Mouse (Mus musculus) lung, postnatal 14 days (tissue): Measurements from ENCODE around the gene Cmya5.
"Not testable (repeated sequence)": the region's sequence is repeated elsewhere in the genome, so short reads cannot be mapped to it uniquely, and the experiment has no call there.

ENCODE experiments used
- DNase-seq: peaks from one replicate; pipeline ENCODE4 v3.0.0; 2021

Cmya5 gene

GRCm38 (mm10) chr13:93144336-93145167, at the start of gene Cmya5:
Gene Cmya5 (minus strand): TSS chr13:93144724.
- peak; percentile 94 for DNase-seq

GRCm38 (mm10) chr13:93192646-93193026, 48.1 kb upstream of the Cmya5 start:
- DNase-seq: no peak

GRCm38 (mm10) chr13:93191831-93192645, 47.5 kb upstream of the Cmya5 start, which contains the start of gene Tent2:
Gene Tent2 (minus strand): TSS chr13:93192385.
- DNase-seq: peak; percentile 94

GRCm38 (mm10) chr13:93189416-93189815, 44.9 kb upstream of the Cmya5 start:
- no peak for DNase-seq

GRCm38 (mm10) chr13:93188738-93189137, 44.2 kb upstream of the Cmya5 start:
- no peak for DNase-seq

GRCm38 (mm10) chr13:93187792-93188191, 43.3 kb upstream of the Cmya5 start:
- DNase-seq: not testable (repeated sequence)

- no peak for DNase-seq
These were observed 35.8 kb upstream of the Cmya5 start for GRCm38 (mm10) chr13:93180351-93180750.

- no peak for DNase-seq
These were observed 35.0 kb upstream of the Cmya5 start for GRCm38 (mm10) chr13:93179522-93179921.

- no peak for DNase-seq
These were observed 33.0 kb upstream of the Cmya5 start for GRCm38 (mm10) chr13:93177571-93177970.

GRCm38 (mm10) chr13:93163303-93163702, 18.8 kb upstream of the Cmya5 start:
- no peak for DNase-seq

- DNase-seq: no peak
These were observed 17.9 kb upstream of the Cmya5 start for GRCm38 (mm10) chr13:93162456-93162855.

GRCm38 (mm10) chr13:93158261-93158660, 13.7 kb upstream of the Cmya5 start:
- no peak for DNase-seq

GRCm38 (mm10) chr13:93153280-93153679, 8.8 kb upstream of the Cmya5 start:
- no peak for DNase-seq

- DNase-seq: no peak
These were observed 673 bp downstream of the Cmya5 start for GRCm38 (mm10) chr13:93143819-93144283.

GRCm38 (mm10) chr13:93141184-93141583, 3.3 kb downstream of the Cmya5 start:
- no peak for DNase-seq

GRCm38 (mm10) chr13:93138059-93138458, 6.5 kb downstream of the Cmya5 start:
- DNase-seq: peak; percentile 34

GRCm38 (mm10) chr13:93137098-93137497, 7.4 kb downstream of the Cmya5 start:
- DNase-seq: no peak

GRCm38 (mm10) chr13:93136251-93136650, 8.3 kb downstream of the Cmya5 start:
- DNase-seq: no peak

GRCm38 (mm10) chr13:93135501-93135900, 9.0 kb downstream of the Cmya5 start:
- no peak for DNase-seq

GRCm38 (mm10) chr13:93130674-93131073, 13.8 kb downstream of the Cmya5 start:
- no peak for DNase-seq

GRCm38 (mm10) chr13:93128961-93129360, 15.6 kb downstream of the Cmya5 start:
- DNase-seq: no peak

- DNase-seq: no peak
These were observed 16.2 kb downstream of the Cmya5 start for GRCm38 (mm10) chr13:93128111-93128860.

GRCm38 (mm10) chr13:93122321-93122720, 22.2 kb downstream of the Cmya5 start:
- DNase-seq: no peak
